Mouse (Mus musculus) cerebellum, adult 2 months (tissue): Measurements from ENCODE around the gene Gsx1.

ENCODE experiments used
- CTCF ChIP-seq: fragments of 200-500 bp; IDR thresholded peaks from 2 replicates; pipeline ENCODE4 v1.5.1; 2011; ENCODE audit warnings: low read depth, mild to moderate bottlenecking, control low read depth, low read length, moderate library complexity, borderline replicate concordance; ENCODE audit not compliant: insufficient read depth
- POLR2A ChIP-seq: fragments of 200-500 bp; IDR thresholded peaks from 2 replicates; pipeline ENCODE4 v1.6.1; 2011; ENCODE audit warnings: low read length, control low read depth, borderline replicate concordance; ENCODE audit not compliant: insufficient read depth

GRCm38 (mm10) chr5:147204905-147205304 is 16.4 kb downstream of the Gsx1 start:
- TF ChIP-seq POLR2A (no peak), CTCF (no peak)
